Mouse (Mus musculus): ENCODE measurements around the gene Efcab3. TPM values are rescaled to one million over a fixed set of nuclear protein-coding genes. Genes with fewer than 3 reads are reported as not detected.
"Not testable (repeated sequence)": the region's sequence is repeated elsewhere in the genome, so short reads cannot be mapped to it uniquely, and the experiment has no call there.

Gene Efcab3
- polyA plus RNA-seq, 1 experiment, result not detected

- H3K4me1 ChIP-seq (replicated peaks; ENCODE audit: control insufficient read depth, insufficient read depth, low read length), result no peaks in the 10 kb centered on the region
- 85% methylated on average over 7 of the region's 7 CpGs for WGBS
- no peaks in the 10 kb centered on the region for H3K27me3 ChIP-seq (ENCODE audit: control insufficient read depth, insufficient read depth, low read length)
- no peaks in the 10 kb centered on the region for H3K36me3 ChIP-seq (ENCODE audit: control insufficient read depth, insufficient read depth, low read length)
- H3K27ac ChIP-seq (ENCODE audit: control insufficient read depth, insufficient read depth, low read length), result no peak overlapping the region
- DNase-seq, result no peak
- TF ChIP-seq POLR2A (IDR thresholded peaks at IDR 0.05; ENCODE audit: control insufficient read depth, extremely low read depth, insufficient read depth, low read length, poor library complexity), result no peak
- no peak for TF ChIP-seq CTCF (IDR thresholded peaks at IDR 0.05; ENCODE audit: borderline replicate concordance, control insufficient read depth, extremely low read depth, insufficient read depth, low read length, poor library complexity)
- no peak overlapping the region for H3K4me3 ChIP-seq (ENCODE audit: control insufficient read depth, insufficient read depth, low read length)
Observed at GRCm38 (mm10) chr11:105117814-105118213, 54.4 kb downstream of the Efcab3 start.

DNA sequence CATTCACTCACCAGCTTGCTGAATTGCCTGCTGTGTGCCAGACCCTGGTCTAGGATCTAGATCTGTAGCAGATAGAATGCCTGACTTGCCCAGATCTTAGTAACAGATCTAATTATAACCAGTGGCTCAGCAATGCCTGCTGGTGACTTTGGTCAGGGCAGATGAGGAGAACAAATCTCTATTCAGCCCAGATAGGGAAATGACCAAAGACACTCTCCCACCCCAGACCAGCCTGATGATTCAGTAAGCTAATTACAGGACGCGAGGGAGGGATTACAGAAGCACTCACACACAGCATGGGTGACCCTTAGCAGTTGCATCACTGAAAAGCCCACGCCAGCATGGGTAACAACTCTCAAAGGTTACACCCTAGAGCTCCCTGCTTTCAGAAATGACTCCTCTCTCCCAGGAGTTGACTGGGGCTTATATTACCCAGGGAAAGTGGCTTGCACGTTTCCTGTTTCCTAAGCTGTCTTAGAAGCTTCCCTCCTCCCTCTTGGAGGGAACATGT lies 57.2 kb downstream of the Efcab3 start:
- H3K27ac ChIP-seq (ENCODE audit: control insufficient read depth, insufficient read depth, low read length), result no peak overlapping the region
- no peak overlapping the region for H3K4me3 ChIP-seq (ENCODE audit: control insufficient read depth, insufficient read depth, low read length)
- 49% methylated on average over 4 of the region's 4 CpGs for WGBS

GRCm38 (mm10) chr11:105121792-105122191 lies 58.4 kb downstream of the Efcab3 start:
- not testable (repeated sequence) for H3K36me3 ChIP-seq (ENCODE audit: control insufficient read depth, insufficient read depth, low read length); H3K4me3 ChIP-seq (ENCODE audit: control insufficient read depth, insufficient read depth, low read length); DNase-seq; H3K27me3 ChIP-seq (ENCODE audit: control insufficient read depth, insufficient read depth, low read length); H3K4me1 ChIP-seq (replicated peaks; ENCODE audit: control insufficient read depth, insufficient read depth, low read length); H3K27ac ChIP-seq (ENCODE audit: control insufficient read depth, insufficient read depth, low read length)
- WGBS, result 72% methylated on average over 5 of the region's 5 CpGs

More for the DNA sequence above, 57.2 kb downstream of the Efcab3 start:
- TF ChIP-seq CTCF (IDR thresholded peaks at IDR 0.05; ENCODE audit: borderline replicate concordance, control insufficient read depth, extremely low read depth, insufficient read depth, low read length, poor library complexity), result no peak
- TF ChIP-seq POLR2A (IDR thresholded peaks at IDR 0.05; ENCODE audit: control insufficient read depth, extremely low read depth, insufficient read depth, low read length, poor library complexity), result no peak
- no peaks in the 10 kb centered on the region for H3K4me1 ChIP-seq (replicated peaks; ENCODE audit: control insufficient read depth, insufficient read depth, low read length)
- no peak for DNase-seq
- H3K27me3 ChIP-seq (ENCODE audit: control insufficient read depth, insufficient read depth, low read length), result no peaks in the 10 kb centered on the region
- no peaks in the 10 kb centered on the region for H3K36me3 ChIP-seq (ENCODE audit: control insufficient read depth, insufficient read depth, low read length)

- Histone ChIP-seq H3K36me3 (ENCODE audit: control insufficient read depth, insufficient read depth, low read length) (0 out of 2 replicates have a peak, but pooled peaks cover under 1% of the 10 kb centered on the region), H3K27ac (ENCODE audit: control insufficient read depth, insufficient read depth, low read length) (no peak overlapping the region), H3K4me3 (ENCODE audit: control insufficient read depth, insufficient read depth, low read length) (no peak overlapping the region), H3K27me3 (ENCODE audit: control insufficient read depth, insufficient read depth, low read length) (no peaks in the 10 kb centered on the region), H3K4me1 (replicated peaks; ENCODE audit: control insufficient read depth, insufficient read depth, low read length) (peaks cover 6% of the 10 kb centered on the region)
- 6% methylated on average over 9 of the region's 9 CpGs for WGBS
- TF ChIP-seq CTCF (IDR thresholded peaks at IDR 0.05; ENCODE audit: borderline replicate concordance, control insufficient read depth, extremely low read depth, insufficient read depth, low read length, poor library complexity) (no peak), POLR2A (IDR thresholded peaks at IDR 0.05; ENCODE audit: control insufficient read depth, extremely low read depth, insufficient read depth, low read length, poor library complexity) (no peak)
- DNase-seq, result peak; percentile 48
Observed at GRCm38 (mm10) chr11:105123986-105124385, 60.6 kb downstream of the Efcab3 start.

DNA sequence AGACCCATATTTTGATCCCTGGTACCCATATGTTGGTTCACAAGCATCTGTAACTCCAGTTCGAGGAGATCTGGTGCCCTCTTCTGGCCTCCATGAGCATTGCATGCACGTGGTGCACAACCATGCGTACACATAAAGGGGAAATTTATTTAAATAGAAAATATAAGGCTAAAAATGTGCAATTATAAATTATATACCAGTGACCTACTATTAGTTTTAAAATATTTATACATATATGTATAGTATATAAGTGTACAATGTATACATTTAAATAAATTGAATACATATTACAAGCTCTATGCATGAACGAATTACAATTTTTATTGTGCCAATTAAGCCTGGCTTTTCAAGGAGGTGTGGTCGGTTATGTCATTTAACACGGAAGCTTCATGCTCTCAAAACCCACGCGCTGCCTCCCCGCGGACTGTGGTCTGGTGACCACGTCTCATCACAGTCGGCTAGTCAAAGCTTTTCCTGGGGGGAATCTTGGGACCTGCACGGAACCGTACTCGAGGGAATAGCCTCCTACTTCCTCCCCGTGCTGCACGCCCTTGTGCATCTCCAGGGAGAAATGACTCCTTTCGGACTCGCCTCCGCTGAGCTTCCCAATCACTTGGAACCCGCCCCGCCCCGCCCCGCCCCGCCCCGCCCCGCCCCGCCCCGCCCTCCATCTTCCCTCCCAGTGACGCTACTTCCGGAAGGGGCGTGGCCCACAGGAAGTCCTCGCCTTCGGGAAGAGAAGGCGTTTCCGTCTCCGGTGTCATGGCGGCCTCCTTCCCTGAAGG lies 62.5 kb downstream of the Efcab3 start, which contains the start of gene Mettl2:
Gene Mettl2 (plus strand): TSS at position 691 of the 785 bp plus-strand sequence.
- Histone ChIP-seq H3K27ac (ENCODE audit: control insufficient read depth, insufficient read depth, low read length) (no peak within 1 kb of the TSS), H3K27me3 (ENCODE audit: control insufficient read depth, insufficient read depth, low read length) (no peaks in the 10 kb centered on the region), H3K36me3 (ENCODE audit: control insufficient read depth, insufficient read depth, low read length) (0 out of 2 replicates have a peak, but pooled peaks cover 6% of the 10 kb centered on the region), H3K4me1 (replicated peaks; ENCODE audit: control insufficient read depth, insufficient read depth, low read length) (peaks cover 6% of the 10 kb centered on the region), H3K4me3 (ENCODE audit: control insufficient read depth, insufficient read depth, low read length) (peak within 1 kb of the TSS; percentile 90)
- DNase-seq, result peak; percentile 76
- 3% methylated on average over 32 of the region's 38 CpGs for WGBS
- TF ChIP-seq POLR2A (IDR thresholded peaks at IDR 0.05; ENCODE audit: control insufficient read depth, extremely low read depth, insufficient read depth, low read length, poor library complexity) (no peak), CTCF (IDR thresholded peaks at IDR 0.05; ENCODE audit: borderline replicate concordance, control insufficient read depth, extremely low read depth, insufficient read depth, low read length, poor library complexity) (no peak)

- peaks cover 6% of the 10 kb centered on the region for H3K4me1 ChIP-seq (replicated peaks; ENCODE audit: control insufficient read depth, insufficient read depth, low read length)
- whole genome bisulfite sequencing, result under 1% methylated on average over 49 of the region's 49 CpGs
- no peak overlapping the region for H3K27ac ChIP-seq (ENCODE audit: control insufficient read depth, insufficient read depth, low read length)
- no peaks in the 10 kb centered on the region for H3K27me3 ChIP-seq (ENCODE audit: control insufficient read depth, insufficient read depth, low read length)
- H3K36me3 ChIP-seq (ENCODE audit: control insufficient read depth, insufficient read depth, low read length), result peaks cover 9% of the 10 kb centered on the region
- DNase-seq, result no peak
- peak overlapping the region; percentile 90 for H3K4me3 ChIP-seq (ENCODE audit: control insufficient read depth, insufficient read depth, low read length)
- TF ChIP-seq CTCF (IDR thresholded peaks at IDR 0.05; ENCODE audit: borderline replicate concordance, control insufficient read depth, extremely low read depth, insufficient read depth, low read length, poor library complexity) (no peak), POLR2A (IDR thresholded peaks at IDR 0.05; ENCODE audit: control insufficient read depth, extremely low read depth, insufficient read depth, low read length, poor library complexity) (no peak)
Observed at GRCm38 (mm10) chr11:105126520-105127029, 63.2 kb downstream of the Efcab3 start.

Data from thymus, adult 2 months (tissue).